Mouse (Mus musculus) CD4-positive, CD25-positive, alpha-beta regulatory T cell (primary cell): ENCODE data around the gene Lamtor3. TPM values are rescaled to one million over a fixed set of nuclear protein-coding genes. Genes with fewer than 3 reads are reported as not detected.

Source experiments
- polyA plus RNA-seq: library from polyadenylated mRNA; unstranded; fragments of 100-300 nt; shearing (Covaris generic); gene quantifications from one replicate; pipeline ENCODE4 v1.2.1, GENCODE M21; 2017

The Lamtor3 gene
- polyA plus RNA-seq: 64.0 TPM

DNA sequence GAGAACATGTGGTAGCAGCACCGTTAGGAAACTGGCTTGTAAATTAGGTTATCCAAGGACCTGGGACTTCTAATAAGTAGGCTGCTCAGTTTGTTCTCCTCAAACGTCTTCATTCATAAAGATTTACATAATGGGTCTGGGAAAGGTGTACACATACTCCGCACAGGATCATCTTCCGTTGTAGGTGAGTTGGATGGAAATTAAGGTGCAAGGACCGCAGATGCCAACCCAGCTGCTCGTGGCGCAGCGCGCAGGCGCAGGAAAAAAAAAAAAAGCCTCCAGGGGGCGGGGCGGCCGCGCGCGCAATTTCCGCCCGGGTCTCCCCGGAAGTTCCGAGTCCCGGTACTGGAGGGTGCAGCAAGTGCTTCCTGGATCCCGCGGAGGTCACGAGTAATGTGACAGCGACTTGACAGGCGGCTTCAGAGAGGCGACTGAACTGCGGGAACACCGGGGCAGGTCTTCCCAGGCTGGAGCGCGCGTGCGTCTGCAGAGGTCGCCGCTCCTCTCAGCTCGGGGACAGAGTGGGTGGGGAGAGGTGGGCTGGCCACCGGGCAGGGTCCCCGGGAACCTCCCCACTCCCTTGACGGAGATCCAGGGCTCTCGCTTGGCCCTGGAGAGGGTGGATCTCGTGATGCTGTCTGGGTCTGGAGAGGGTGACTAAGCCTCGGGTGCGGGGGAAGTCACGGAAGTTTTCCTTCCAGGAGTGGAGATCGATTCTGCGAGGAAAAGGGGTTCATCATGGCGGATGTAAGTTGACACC lies at the start of gene Lamtor3:
TSS of gene Lamtor3 (plus strand) at position 335 of the 760 bp plus-strand sequence.

Other genes with a start within 250 kb of the Lamtor3 start
- not detected for gene Gm21962, start 247.0 kb upstream of the Lamtor3 start, polyA plus RNA-seq
- 1,163 TPM for gene H2afz, start 54.0 kb upstream of the Lamtor3 start, polyA plus RNA-seq
- gene Dnajb14, start 50.8 kb upstream of the Lamtor3 start, polyA plus RNA-seq: 11.9 TPM
- gene Dapp1, start 63.0 kb downstream of the Lamtor3 start, polyA plus RNA-seq: 88.2 TPM
- not detected for gene 1110002E22Rik, start 146.5 kb downstream of the Lamtor3 start, polyA plus RNA-seq
- not detected for gene Gm5105, start 148.9 kb downstream of the Lamtor3 start, polyA plus RNA-seq
- gene Trmt10a, start 224.9 kb downstream of the Lamtor3 start, polyA plus RNA-seq: 9.5 TPM
- 4.7 TPM for gene Mttp, start 226.5 kb downstream of the Lamtor3 start, polyA plus RNA-seq